Mouse (Mus musculus): ENCODE measurements around the gene Dnmt1. TPM values are rescaled to one million over a fixed set of nuclear protein-coding genes. Genes with fewer than 3 reads are reported as not detected.

Dnmt1 gene
- total and polyA plus RNA-seq, 2 experiments from 2014 or later: 36.2 to 86.5 TPM

DNA sequence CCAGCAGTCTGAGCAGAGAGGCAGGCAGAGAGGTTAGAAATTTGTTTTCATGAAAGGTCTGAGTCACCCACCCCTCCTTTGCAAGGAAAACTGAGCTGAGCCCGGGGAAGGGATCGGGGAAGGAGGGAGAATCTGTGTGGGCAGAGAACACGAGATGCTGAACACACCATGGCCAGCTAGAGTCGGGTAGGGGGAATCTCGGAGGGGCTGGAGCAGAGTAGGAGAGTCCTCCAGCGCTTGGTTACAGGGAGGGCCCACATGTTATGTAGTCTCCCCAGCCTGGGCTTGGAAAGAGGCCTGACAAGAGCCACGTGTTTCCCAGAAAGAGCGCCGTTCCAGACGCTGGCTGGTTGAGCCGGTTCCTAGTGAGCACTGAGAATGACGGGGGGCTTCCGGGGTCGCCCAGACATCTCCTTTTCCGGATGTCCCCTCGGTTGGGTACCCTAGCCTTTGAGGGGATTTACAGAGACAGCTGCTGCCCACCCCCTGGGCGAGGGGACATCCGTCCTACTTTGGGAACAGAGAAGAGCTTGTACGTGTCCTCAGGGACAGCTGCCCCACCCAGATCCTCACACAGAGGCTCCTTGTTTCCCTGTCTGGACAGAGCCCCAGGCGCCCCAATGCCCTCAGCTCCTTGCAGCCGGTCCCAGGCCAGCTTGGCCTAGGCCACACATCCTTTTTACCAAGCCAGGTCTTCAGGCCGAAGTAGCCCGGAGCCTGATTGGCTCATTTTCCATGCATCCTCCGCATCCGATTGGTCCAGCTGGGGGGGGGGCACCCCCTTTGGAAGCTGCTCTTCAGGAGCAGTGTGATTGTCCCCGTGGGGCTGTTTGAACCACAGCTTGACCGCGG lies 12.7 kb upstream of the Dnmt1 start:
- H3K9ac ChIP-seq (replicated peaks; ENCODE audit: low read length): peak overlapping the region; percentile 38; the same call in 1 of the 2 replicates
- no peak for TF ChIP-seq CTCF (IDR thresholded peaks at IDR 0.05; ENCODE audit: low read depth)
- peak overlapping the region; percentile 69 for H3K27ac ChIP-seq
- H3K9me3 ChIP-seq (ENCODE audit: low read length): no peaks in the 10 kb centered on the region
- peak overlapping the region; percentile 36 for H3K4me2 ChIP-seq (ENCODE audit: low read depth, low read length)
- H3K36me3 ChIP-seq (ENCODE audit: insufficient read depth, low read length): no peaks in the 10 kb centered on the region; the same call in 1 of the 2 replicates
- H3K4me3 ChIP-seq (ENCODE audit: low read length): no peak overlapping the region
- H3K27me3 ChIP-seq (ENCODE audit: insufficient read depth, low read length): no peaks in the 10 kb centered on the region
- 26% methylated on average over 28 of the region's 28 CpGs for WGBS
- DNase-seq (ENCODE audit: low spot score) (peak; percentile 42), ATAC-seq (peak; percentile 73)
- peaks cover 16% of the 10 kb centered on the region for H3K4me1 ChIP-seq (ENCODE audit: insufficient read depth, low read length)

DNA sequence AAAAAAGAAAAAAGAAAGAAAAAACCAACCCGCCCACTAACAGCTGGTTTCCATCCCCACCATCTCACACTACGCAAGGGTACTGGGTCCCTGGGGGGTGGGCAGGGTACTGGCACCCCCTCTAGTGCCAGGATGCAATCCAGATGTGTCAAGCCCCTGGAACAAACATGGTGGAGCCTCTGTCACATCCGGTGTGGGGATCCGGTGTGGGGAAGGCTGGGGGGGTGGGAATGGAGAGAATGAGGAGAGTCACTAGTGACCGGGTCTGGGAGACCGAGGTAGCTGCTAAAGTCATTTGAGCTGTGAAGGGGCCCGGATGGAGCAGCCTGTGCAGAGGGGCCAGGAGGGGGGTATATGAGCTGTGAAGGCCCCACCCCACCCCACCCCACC lies 12.1 kb upstream of the Dnmt1 start:
- Histone ChIP-seq H3K36me3 (ENCODE audit: insufficient read depth, low read length) (no peaks in the 10 kb centered on the region; the same call in 1 of the 2 replicates), H3K4me2 (ENCODE audit: low read depth, low read length) (0 out of 2 replicates have a peak overlapping the region, but pooled peaks have one; percentile 36), H3K27ac (peak overlapping the region; percentile 69; the same call in 1 of the 2 replicates), H3K27me3 (ENCODE audit: insufficient read depth, low read length) (no peaks in the 10 kb centered on the region), H3K9ac (replicated peaks; ENCODE audit: low read length) (0 out of 2 replicates have a peak overlapping the region, but pooled peaks have one; percentile 38), H3K4me1 (ENCODE audit: insufficient read depth, low read length) (peaks cover 16% of the 10 kb centered on the region), H3K4me3 (ENCODE audit: low read length) (no peak overlapping the region), H3K9me3 (ENCODE audit: low read length) (no peaks in the 10 kb centered on the region)
- no peak; the same call in 1 of the 2 replicates for ATAC-seq
- no peak for DNase-seq (ENCODE audit: low spot score)
- no peak for TF ChIP-seq CTCF (IDR thresholded peaks at IDR 0.05; ENCODE audit: low read depth)
- 77% methylated on average over 7 of the region's 7 CpGs for WGBS

DNA sequence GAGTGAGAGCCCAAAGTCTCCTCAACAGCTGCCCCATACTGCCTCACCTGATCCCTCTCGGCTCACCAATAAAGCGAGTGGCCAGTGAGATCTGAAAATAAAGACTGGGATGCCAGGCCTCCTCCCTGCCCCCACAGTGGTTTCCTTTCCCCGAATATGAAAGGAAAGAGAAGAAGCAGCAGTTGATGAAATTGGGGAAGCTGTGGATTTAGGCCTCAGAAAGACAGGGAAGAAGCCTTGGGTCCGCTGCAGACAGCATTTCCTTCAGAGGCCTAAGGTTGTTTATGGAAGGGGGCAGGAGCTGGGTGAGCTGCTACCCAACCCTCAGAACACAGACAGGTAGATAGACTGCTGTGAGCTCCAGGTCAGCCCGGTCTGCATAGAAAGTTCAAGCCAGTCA lies 7.1 kb upstream of the Dnmt1 start:
- WGBS: 77% methylated on average over 5 of the region's 5 CpGs
- no peak overlapping the region for H3K9ac ChIP-seq (replicated peaks; ENCODE audit: low read length)
- no peak for TF ChIP-seq CTCF (IDR thresholded peaks at IDR 0.05; ENCODE audit: low read depth)

DNA sequence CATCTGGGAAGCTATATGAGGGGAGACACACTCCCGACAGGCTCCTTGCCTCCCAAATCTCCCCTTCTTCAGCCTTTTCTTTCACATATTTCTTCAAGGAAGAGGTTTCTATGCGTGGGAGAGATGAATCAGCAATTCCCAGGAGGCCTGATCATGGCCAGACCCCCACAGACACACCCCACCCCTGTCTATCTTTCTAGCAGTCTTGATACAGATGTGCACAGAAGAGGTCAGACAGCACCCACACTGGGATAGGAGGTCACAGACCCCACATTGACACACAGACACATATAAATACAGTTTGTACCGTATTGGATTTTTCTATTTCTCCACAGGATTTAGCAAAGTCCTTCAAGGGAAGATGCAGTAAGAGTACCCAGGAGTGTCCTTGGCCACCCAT lies 6.3 kb upstream of the Dnmt1 start:
- Histone ChIP-seq H3K4me2 (ENCODE audit: low read depth, low read length) (no peak overlapping the region), H3K27me3 (ENCODE audit: insufficient read depth, low read length) (no peaks in the 10 kb centered on the region), H3K9me3 (ENCODE audit: low read length) (no peaks in the 10 kb centered on the region), H3K4me3 (ENCODE audit: low read length) (no peak overlapping the region), H3K9ac (replicated peaks; ENCODE audit: low read length) (no peak overlapping the region), H3K27ac (no peak overlapping the region), H3K36me3 (ENCODE audit: insufficient read depth, low read length) (no peaks in the 10 kb centered on the region; the same call in 1 of the 2 replicates), H3K4me1 (ENCODE audit: insufficient read depth, low read length) (no peaks in the 10 kb centered on the region)
- DNase-seq (ENCODE audit: low spot score) (no peak), ATAC-seq (no peak)
- 78% methylated on average over 3 of the region's 3 CpGs for WGBS
- no peak for TF ChIP-seq CTCF (IDR thresholded peaks at IDR 0.05; ENCODE audit: low read depth)

More for the DNA sequence above, 7.1 kb upstream of the Dnmt1 start:
- Histone ChIP-seq H3K36me3 (ENCODE audit: insufficient read depth, low read length) (no peaks in the 10 kb centered on the region; the same call in 1 of the 2 replicates), H3K4me3 (ENCODE audit: low read length) (no peak overlapping the region), H3K9me3 (ENCODE audit: low read length) (no peaks in the 10 kb centered on the region), H3K4me1 (ENCODE audit: insufficient read depth, low read length) (no peaks in the 10 kb centered on the region), H3K27ac (no peak overlapping the region), H3K27me3 (ENCODE audit: insufficient read depth, low read length) (no peaks in the 10 kb centered on the region), H3K4me2 (ENCODE audit: low read depth, low read length) (no peak overlapping the region)
- ATAC-seq: no peak
- DNase-seq (ENCODE audit: low spot score): no peak

DNA sequence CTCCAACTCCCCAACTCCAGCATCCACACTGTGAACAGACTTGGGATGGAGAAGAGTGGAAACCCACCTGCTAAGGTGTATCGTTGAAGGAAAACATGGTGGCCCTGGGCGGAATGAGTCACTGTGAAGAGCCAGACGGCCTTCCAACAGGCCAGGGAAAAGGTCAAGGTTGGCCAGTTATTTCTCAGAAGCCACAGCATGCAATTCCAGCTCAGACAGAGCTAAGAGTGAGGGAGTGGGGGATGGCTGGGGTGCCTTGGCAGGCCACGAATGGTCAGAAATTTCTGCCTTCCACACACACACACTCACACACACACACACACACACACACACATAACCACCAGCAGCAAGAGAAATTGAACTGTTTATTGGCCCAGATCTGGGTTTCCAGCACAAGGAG lies 5.9 kb upstream of the Dnmt1 start:
- no peak for ATAC-seq
- Histone ChIP-seq H3K27me3 (ENCODE audit: insufficient read depth, low read length) (no peaks in the 10 kb centered on the region), H3K9ac (replicated peaks; ENCODE audit: low read length) (no peak overlapping the region), H3K9me3 (ENCODE audit: low read length) (no peaks in the 10 kb centered on the region), H3K4me1 (ENCODE audit: insufficient read depth, low read length) (no peaks in the 10 kb centered on the region), H3K36me3 (ENCODE audit: insufficient read depth, low read length) (no peaks in the 10 kb centered on the region; the same call in 1 of the 2 replicates), H3K4me3 (ENCODE audit: low read length) (no peak overlapping the region), H3K4me2 (ENCODE audit: low read depth, low read length) (no peak overlapping the region), H3K27ac (no peak overlapping the region)
- DNase-seq (ENCODE audit: low spot score): no peak
- TF ChIP-seq CTCF (IDR thresholded peaks at IDR 0.05; ENCODE audit: low read depth): no peak
- 85% methylated on average over 4 of the region's 4 CpGs for WGBS

DNA sequence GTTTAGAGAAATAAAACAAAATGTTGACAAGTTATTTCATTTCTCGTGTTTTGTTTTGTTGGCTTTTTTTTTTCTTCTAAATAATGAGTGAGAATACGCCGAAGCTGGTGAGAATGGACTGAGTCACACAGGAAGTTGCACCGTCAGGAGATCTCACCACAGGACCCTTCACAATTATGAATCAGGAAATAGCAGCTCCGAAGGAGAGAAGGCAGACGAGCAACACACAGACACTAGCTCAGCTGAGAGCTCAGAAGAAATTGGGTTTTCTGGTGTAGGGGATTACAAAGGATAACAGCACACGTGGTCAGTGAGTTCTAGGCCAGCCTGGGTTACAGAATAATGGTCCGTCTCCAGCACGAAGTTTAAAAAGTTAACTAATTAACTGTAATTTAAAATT lies 1.9 kb upstream of the Dnmt1 start:
- Histone ChIP-seq H3K36me3 (ENCODE audit: insufficient read depth, low read length) (no peaks in the 10 kb centered on the region), H3K27ac (no peak overlapping the region), H3K4me1 (ENCODE audit: insufficient read depth, low read length) (no peaks in the 10 kb centered on the region), H3K9me3 (ENCODE audit: low read length) (no peaks in the 10 kb centered on the region), H3K27me3 (ENCODE audit: insufficient read depth, low read length) (no peaks in the 10 kb centered on the region), H3K4me2 (ENCODE audit: low read depth, low read length) (no peak overlapping the region), H3K9ac (replicated peaks; ENCODE audit: low read length) (no peak overlapping the region), H3K4me3 (ENCODE audit: low read length) (no peak overlapping the region)
- 75% methylated on average over 9 of the region's 9 CpGs for WGBS
- ATAC-seq (no peak), DNase-seq (ENCODE audit: low spot score) (no peak)
- TF ChIP-seq CTCF (IDR thresholded peaks at IDR 0.05; ENCODE audit: low read depth): no peak

DNA sequence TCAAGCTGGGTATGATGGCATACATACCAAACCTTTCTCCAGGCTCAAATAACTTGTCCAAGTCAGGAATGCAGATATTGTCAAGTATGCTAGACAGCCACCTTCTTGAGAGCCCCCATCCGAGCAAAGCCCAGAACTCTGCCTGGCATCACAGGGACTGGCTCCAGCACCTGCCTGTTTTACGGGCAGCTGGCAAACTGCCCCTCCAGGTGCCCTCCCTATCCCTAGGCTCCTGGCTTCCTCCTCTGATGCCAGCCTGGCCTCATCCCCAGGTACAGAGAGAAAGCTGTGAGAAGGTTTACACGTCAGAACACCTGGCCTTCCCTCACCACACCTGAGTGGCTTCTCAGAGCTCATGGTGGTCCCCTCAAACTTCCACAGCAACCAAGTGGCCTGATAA lies 2.7 kb downstream of the Dnmt1 start:
- Histone ChIP-seq H3K4me2 (ENCODE audit: low read depth, low read length) (no peak overlapping the region), H3K9ac (replicated peaks; ENCODE audit: low read length) (no peak overlapping the region), H3K9me3 (ENCODE audit: low read length) (no peaks in the 10 kb centered on the region), H3K27ac (no peak overlapping the region), H3K27me3 (ENCODE audit: insufficient read depth, low read length) (no peaks in the 10 kb centered on the region), H3K4me3 (ENCODE audit: low read length) (no peak overlapping the region), H3K36me3 (ENCODE audit: insufficient read depth, low read length) (no peaks in the 10 kb centered on the region), H3K4me1 (ENCODE audit: insufficient read depth, low read length) (no peaks in the 10 kb centered on the region)
- DNase-seq (ENCODE audit: low spot score) (no peak), ATAC-seq (no peak)
- no peak for TF ChIP-seq CTCF (IDR thresholded peaks at IDR 0.05; ENCODE audit: low read depth)
- 72% methylated on average over 3 of the region's 3 CpGs for WGBS

All from hindbrain, postnatal 0 days (tissue).